Mouse (Mus musculus) midbrain, embryonic 14.5 days (tissue): ENCODE measurements at regions not wholly inside any gene's neighbourhood (a gene's known extent, or its start where the extent isn't known, plus 50 kb on each side); places are given as distances from the start of the nearest gene placed in this dataset.

ENCODE experiments used
- ATAC-seq: fragments of 200-750 bp; cut with Nextera tagmentation; 2 replicates; pipeline ENCODE4 v1.8.0; 2017; ENCODE audit warnings: moderate number of reproducible peaks, moderate library complexity; ENCODE audit not compliant: low FRiP score, low TSS enrichment
- DNase-seq: peaks from one replicate; pipeline ENCODE4 v3.0.0-alpha.2; 2015
- H3K27ac ChIP-seq: fragments of 300-500 bp; sonication (generic); replicated peaks from 2 replicates; pipeline ENCODE4 v1.5.1; 2014; ENCODE audit warnings: mild to moderate bottlenecking, low read depth, low read length, moderate library complexity
- H3K27me3 ChIP-seq: fragments of 300-500 bp; sonication (generic); 2 replicates; pipeline ENCODE4 v1.6.1; 2014; ENCODE audit warnings: low read length, control low read depth, mixed read lengths; ENCODE audit not compliant: control insufficient read depth, insufficient read depth
- H3K36me3 ChIP-seq: fragments of 300-500 bp; sonication (generic); 2 replicates; pipeline ENCODE4 v1.6.1; 2014; ENCODE audit warnings: low read length, control low read depth; ENCODE audit not compliant: control insufficient read depth, insufficient read depth
- H3K4me1 ChIP-seq: fragments of 300-500 bp; sonication (generic); 2 replicates; pipeline ENCODE4 v1.6.1; 2014; ENCODE audit warnings: mild to moderate bottlenecking, antibody characterized with exemption, low read length, control low read depth; ENCODE audit not compliant: control insufficient read depth, insufficient read depth
- H3K4me2 ChIP-seq: fragments of 300-500 bp; sonication (generic); 2 replicates; pipeline ENCODE4 v1.6.1; 2014; ENCODE audit warnings: mild to moderate bottlenecking, low read length, moderate library complexity
- H3K4me3 ChIP-seq: fragments of 300-500 bp; sonication (generic); replicated peaks from 2 replicates; pipeline ENCODE4 v1.5.1; 2014; ENCODE audit warnings: low read depth, low read length
- H3K9ac ChIP-seq: fragments of 300-500 bp; sonication (generic); replicated peaks from 2 replicates; pipeline ENCODE4 v1.6.1; 2014; ENCODE audit warnings: mild to moderate bottlenecking, low read length, moderate library complexity
- H3K9me3 ChIP-seq: fragments of 300-500 bp; sonication (generic); 2 replicates; pipeline ENCODE4 v1.6.1; 2016; ENCODE audit warnings: low read length, control low read depth, mixed read lengths; ENCODE audit not compliant: control insufficient read depth
- WGBS: fragments of 180-500 bp; shearing (Covaris S2); extraction: QIAGEN DNeasy Blood & Tissue Kit; methylation state at CpG from one replicate; pipeline ENCODE4 v1.1.7; 2014; 5-methylcytosine and 5-hydroxymethylcytosine counted together

DNA sequence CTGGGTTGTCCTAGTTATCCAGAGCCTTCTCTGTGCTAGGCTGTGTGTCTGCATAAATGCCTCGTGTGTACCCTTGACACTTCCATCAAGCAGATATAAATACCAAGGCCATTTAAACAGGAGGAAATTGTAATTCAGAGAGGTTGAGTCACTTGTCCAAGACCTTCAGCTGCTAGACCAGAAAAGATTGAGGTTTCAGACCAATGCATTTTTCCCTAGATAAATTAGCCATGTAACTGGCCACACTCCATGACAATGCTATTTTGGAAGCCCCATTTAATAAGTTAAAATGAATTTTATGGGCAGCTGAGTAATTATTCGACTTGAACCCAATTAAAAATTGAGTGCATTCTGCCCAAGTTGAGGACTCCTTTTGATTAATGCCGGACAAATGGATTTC, 509.6 kb downstream of the 1810013L24Rik start:
- H3K27me3 ChIP-seq = no peaks in the 10 kb centered on the region
- H3K36me3 ChIP-seq = no peaks in the 10 kb centered on the region
- H3K4me3 ChIP-seq = no peak overlapping the region
- H3K27ac ChIP-seq = no peak overlapping the region
- H3K9me3 ChIP-seq = no peaks in the 10 kb centered on the region
- WGBS = 80% methylated on average over 3 of the region's 3 CpGs
- H3K4me2 ChIP-seq = no peak overlapping the region
- ATAC-seq (no peak), DNase-seq (no peak)
- H3K9ac ChIP-seq = no peak overlapping the region
- H3K4me1 ChIP-seq = 0 out of 2 replicates have a peak, but pooled peaks cover 4% of the 10 kb centered on the region

DNA sequence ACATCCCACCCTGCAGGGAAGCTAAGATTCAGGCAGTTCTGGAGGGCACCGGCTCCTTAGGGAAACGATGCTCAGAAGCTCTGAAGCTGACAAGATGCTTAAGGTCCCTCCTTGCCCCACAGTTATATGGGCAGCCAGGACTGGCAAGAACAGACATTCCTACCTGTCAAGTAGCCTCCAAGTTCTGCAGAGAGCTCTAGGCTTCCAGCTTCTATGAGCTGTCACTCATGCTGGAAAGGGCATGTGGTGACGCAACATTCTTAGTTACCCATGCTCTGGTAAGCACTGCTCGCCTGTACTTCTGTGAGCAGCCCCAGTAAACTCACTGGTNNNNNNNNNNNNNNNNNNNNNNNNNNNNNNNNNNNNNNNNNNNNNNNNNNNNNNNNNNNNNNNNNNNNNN, 511.3 kb downstream of the 1810013L24Rik start:
- Histone ChIP-seq H3K36me3 (no peaks in the 10 kb centered on the region), H3K27ac (no peak overlapping the region), H3K4me1 (0 out of 2 replicates have a peak, but pooled peaks cover 3% of the 10 kb centered on the region), H3K4me2 (no peak overlapping the region), H3K9ac (no peak overlapping the region), H3K4me3 (no peak overlapping the region), H3K9me3 (no peaks in the 10 kb centered on the region), H3K27me3 (no peaks in the 10 kb centered on the region)
- DNase-seq (no peak), ATAC-seq (no peak)
- WGBS = 90% methylated on average over 4 of the region's 4 CpGs

DNA sequence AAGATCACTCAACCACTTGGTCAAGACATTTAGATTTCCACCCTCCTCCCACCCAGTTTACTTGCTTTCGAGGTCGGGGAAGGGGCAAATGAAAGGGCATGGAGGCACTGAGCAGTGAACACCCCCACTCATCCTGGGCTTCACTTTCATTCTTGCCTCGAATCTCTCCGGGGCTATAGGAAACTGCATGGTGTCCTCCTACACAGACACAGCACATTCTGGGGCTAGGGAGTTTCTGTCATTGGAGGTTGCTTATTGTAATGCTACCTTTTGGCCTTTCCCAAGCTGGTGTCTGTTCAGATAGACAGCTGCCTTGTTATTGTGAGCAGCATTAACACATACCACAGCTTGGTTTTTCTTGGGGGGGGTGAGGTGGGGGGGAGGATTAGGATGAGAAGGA, 523.9 kb downstream of the 1810013L24Rik start:
- H3K4me2 ChIP-seq = no peak overlapping the region
- no peaks in the 10 kb centered on the region for H3K4me1 ChIP-seq
- ATAC-seq = no peak
- H3K36me3 ChIP-seq = no peaks in the 10 kb centered on the region
- no peaks in the 10 kb centered on the region for H3K9me3 ChIP-seq
- 87% methylated on average over 4 of the region's 4 CpGs for WGBS
- no peak overlapping the region for H3K4me3 ChIP-seq
- no peak overlapping the region for H3K9ac ChIP-seq
- no peak overlapping the region for H3K27ac ChIP-seq
- H3K27me3 ChIP-seq = no peaks in the 10 kb centered on the region
- no peak for DNase-seq

DNA sequence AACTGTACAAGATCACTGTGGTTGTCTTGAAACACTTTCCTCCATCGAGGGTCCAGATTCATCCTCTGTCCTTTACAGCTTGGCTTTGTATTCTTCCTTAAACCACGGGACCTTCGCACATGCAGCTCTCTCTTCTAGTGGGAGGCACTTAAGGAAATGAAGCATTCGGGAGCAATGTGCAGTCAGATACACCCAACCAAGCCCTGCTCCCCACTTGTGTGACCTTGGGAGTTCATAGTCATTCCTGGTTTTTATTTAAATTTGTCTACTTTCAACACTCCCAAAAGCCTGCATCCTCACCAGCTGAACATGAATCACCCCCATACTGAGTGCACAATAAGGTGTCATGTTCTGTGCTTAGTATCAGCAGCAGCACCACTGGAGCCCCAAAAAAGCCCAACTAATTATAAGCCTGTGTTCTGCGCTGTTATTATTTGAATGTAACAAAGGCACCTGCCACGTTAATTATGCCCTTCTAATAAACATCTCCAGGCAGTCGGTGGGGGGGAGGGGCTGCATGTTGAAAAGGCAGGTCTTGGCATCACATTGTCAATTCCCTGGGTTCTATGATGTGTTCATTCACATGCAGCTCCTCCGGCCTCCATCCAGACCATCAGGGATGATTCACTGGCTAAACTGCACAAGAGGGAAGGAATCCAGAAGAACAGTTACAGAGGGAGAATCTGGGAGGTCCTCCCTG, 524.6 kb downstream of the 1810013L24Rik start:
- Histone ChIP-seq H3K27me3 (no peaks in the 10 kb centered on the region), H3K4me3 (no peak overlapping the region), H3K27ac (no peak overlapping the region), H3K4me2 (no peak overlapping the region), H3K36me3 (no peaks in the 10 kb centered on the region), H3K4me1 (no peaks in the 10 kb centered on the region), H3K9ac (no peak overlapping the region), H3K9me3 (no peaks in the 10 kb centered on the region)
- ATAC-seq = no peak
- DNase-seq = peak; percentile 35
- 65% methylated on average over 8 of the region's 8 CpGs for WGBS

DNA sequence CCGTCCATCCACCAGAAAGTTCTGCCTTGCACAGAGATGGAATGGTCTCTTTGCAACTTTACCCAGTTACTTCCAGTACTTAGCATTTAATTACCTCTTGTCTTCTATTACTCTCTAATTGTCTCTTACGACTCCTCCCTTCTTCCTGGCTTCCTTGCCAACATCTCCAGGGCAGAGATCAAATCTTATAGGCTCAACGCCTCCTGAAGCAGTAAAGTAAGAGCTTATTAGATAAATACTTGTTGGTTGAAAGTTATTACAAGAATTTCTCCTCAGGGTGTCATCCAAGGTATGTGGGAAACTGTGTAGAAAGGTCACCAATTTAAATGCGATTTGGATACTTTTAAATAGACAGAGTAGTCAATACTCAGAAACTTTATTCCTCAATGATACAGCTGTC, 528.8 kb downstream of the 1810013L24Rik start:
- Histone ChIP-seq H3K4me3 (no peak overlapping the region), H3K9me3 (no peaks in the 10 kb centered on the region), H3K27me3 (no peaks in the 10 kb centered on the region), H3K4me2 (no peak overlapping the region), H3K9ac (no peak overlapping the region), H3K27ac (no peak overlapping the region), H3K36me3 (no peaks in the 10 kb centered on the region), H3K4me1 (no peaks in the 10 kb centered on the region)
- no peak for DNase-seq
- ATAC-seq = no peak
- 94% methylated on average over 4 of the region's 4 CpGs for WGBS

DNA sequence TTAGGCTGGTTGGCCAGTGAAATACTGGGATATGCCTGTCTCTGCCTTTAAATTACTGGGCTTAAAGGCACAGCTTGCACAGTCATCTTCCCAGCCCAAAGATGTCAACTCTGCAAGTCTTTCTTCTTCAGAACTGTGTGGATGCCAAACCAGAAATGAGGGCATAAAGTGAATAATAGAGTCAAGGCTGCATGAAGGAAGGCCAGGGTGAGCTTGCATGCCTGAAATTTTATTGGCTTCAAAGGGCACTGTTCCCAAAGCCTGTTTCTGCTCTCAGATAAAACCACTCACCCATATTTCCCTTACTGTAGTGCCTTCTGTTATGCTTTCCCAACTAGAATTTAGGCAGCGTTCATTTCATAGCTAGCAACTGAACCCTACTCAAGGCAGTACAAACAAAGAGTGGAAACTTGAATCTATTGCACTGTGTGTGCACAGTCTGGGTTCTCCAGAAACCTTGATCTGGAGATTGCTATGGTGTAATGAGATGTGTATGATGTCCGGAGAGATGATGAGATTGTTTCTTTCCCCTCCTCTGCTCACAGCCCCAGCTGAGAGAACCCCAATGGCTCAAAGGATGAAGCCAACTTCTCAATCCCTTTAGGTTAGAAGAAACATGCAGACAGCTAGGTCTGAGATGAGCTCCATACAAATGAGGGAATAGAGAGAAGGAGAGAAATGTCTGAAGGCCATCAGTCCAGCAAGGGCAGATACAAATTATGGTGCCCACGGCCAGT, 529.7 kb downstream of the 1810013L24Rik start:
- Histone ChIP-seq H3K27ac (no peak overlapping the region), H3K36me3 (no peaks in the 10 kb centered on the region), H3K9me3 (no peaks in the 10 kb centered on the region), H3K4me1 (no peaks in the 10 kb centered on the region), H3K4me3 (no peak overlapping the region), H3K4me2 (no peak overlapping the region), H3K27me3 (no peaks in the 10 kb centered on the region), H3K9ac (no peak overlapping the region)
- ATAC-seq = no peak
- 90% methylated on average over 3 of the region's 3 CpGs for WGBS
- DNase-seq = no peak

DNA sequence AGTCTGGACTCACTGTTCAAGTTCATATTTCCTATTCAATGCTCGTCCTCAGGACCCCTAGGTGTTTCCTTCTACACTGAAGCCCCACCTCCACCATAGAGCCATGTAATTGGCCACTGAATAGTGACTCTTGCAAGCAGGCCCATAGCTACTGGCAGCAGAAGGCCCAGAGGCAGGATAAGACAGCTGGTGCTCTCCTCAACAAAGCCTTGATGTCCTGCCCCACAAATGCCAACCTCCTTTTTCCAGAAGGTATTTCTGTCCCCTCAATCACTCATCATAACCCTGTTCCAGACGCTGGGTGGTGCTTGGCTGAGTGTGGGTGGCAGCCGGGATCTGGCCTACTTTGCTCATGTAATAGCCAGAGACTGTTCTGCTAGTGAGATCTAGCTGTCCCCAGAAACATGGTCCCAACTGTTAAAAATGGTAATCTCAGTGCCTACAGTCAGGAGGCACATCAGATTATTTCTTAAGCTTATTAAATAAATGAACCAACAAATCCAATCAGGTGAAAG, 530.9 kb downstream of the 1810013L24Rik start:
- Histone ChIP-seq H3K4me3 (no peak overlapping the region), H3K27me3 (no peaks in the 10 kb centered on the region), H3K4me1 (no peaks in the 10 kb centered on the region), H3K36me3 (no peaks in the 10 kb centered on the region), H3K9me3 (no peaks in the 10 kb centered on the region), H3K4me2 (no peak overlapping the region), H3K9ac (no peak overlapping the region), H3K27ac (no peak overlapping the region)
- DNase-seq (no peak), ATAC-seq (no peak)
- WGBS = 86% methylated on average over 3 of the region's 3 CpGs

DNA sequence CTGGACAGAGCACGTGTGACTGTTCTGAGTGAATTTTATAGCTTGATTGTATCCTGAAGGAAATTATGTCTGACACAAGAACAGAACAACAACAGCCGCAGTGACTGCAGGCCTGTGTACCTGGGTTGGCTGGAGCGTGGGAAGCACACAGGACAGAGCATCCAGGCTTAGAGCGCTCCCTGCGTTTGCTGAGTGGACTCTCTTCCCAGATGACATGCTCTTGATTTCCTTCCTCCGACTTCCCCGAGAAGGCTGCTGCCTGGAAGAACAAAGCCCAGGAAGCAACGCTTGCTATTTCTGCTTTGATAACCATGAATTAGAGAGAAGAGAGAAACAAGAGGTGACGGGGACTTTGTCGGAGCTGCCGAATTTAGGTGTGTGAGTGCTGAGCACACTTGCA, 532.2 kb downstream of the 1810013L24Rik start:
- no peak overlapping the region for H3K4me2 ChIP-seq
- no peaks in the 10 kb centered on the region for H3K4me1 ChIP-seq
- no peaks in the 10 kb centered on the region for H3K9me3 ChIP-seq
- H3K36me3 ChIP-seq = no peaks in the 10 kb centered on the region
- ATAC-seq = no peak
- H3K4me3 ChIP-seq = no peak overlapping the region
- H3K27me3 ChIP-seq = no peaks in the 10 kb centered on the region
- no peak overlapping the region for H3K9ac ChIP-seq
- DNase-seq = no peak
- WGBS = 51% methylated on average over 11 of the region's 11 CpGs
- no peak overlapping the region for H3K27ac ChIP-seq

DNA sequence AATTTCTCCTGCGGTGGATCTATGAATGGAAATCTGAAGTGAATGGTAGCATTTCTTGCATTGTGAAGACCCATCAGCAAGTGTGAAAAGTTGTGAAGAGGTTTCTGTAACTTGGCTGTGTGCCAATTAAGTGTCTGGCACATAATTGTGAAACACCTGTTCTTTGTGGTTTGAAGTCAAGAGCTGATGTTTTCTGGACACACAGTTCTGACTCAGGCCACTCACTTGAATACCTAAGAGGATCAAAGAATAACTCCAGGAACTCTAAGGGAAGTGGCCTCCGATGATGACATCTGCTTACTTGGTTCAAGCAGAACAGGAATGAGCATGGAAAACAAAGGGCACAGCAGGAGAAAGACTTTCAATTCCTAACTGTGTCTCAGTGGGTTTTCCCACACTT, 534.2 kb downstream of the 1810013L24Rik start:
- ATAC-seq (no peak), DNase-seq (no peak)
- H3K9me3 ChIP-seq = no peaks in the 10 kb centered on the region
- 52% methylated on average over 2 of the region's 2 CpGs for WGBS
- no peak overlapping the region for H3K4me2 ChIP-seq
- H3K36me3 ChIP-seq = no peaks in the 10 kb centered on the region
- no peak overlapping the region for H3K9ac ChIP-seq
- H3K27me3 ChIP-seq = no peaks in the 10 kb centered on the region
- no peak overlapping the region for H3K27ac ChIP-seq
- H3K4me1 ChIP-seq = no peaks in the 10 kb centered on the region
- H3K4me3 ChIP-seq = no peak overlapping the region
